Mouse (Mus musculus) lung, postnatal 0 days (tissue): Measurements from ENCODE around the gene 4931428F04Rik.

Experiments
- CTCF ChIP-seq: IDR thresholded peaks from 2 replicates; pipeline ENCODE4 v1.5.1; 2016; ENCODE audit warnings: antibody characterized with exemption, mild to moderate bottlenecking
- EP300 ChIP-seq: IDR thresholded peaks from 2 replicates; pipeline ENCODE4 v1.6.1; 2016; ENCODE audit warnings: antibody characterized with exemption, mild to moderate bottlenecking, control low read depth

- TF ChIP-seq EP300 (no peak), CTCF (peak; percentile 64)
Observed at GRCm38 (mm10) chr8:105278911-105279334, 10.7 kb downstream of the 4931428F04Rik start.
